Mouse (Mus musculus): ENCODE data around the gene Tbx4.

The Tbx4 gene

DNA sequence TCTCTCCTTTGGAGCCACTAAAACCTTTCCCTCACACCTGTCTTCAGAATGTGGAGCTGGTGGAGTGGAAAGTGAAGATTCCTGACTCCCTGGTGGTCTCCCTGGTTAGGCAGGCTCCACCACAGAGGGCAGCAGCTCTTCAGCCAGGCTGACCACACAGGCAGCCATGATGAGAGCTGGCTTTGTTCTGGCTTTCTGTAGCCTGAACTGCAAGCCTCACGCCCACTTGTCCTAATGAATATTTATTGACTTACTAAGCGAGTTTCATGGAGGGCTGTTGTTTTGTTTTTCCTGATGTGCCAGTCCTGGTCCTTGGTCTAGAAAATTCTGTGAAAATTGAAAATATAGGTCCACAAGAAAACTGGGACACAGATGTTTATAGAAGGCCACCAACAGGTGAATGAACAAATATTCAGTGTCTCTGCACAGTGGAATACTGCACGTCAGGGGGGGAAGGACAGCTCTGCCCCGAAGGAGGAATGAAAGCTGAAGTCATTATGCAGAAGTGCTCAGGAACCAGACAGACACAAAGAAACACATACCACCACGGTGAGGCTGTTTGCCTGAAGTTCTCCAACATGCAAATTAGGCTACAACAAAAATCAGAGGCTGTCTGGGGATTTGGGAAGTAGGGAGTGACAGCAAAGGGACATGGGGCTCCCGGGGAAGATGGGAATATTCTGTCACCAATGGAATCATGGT is 28.1 kb upstream of the Tbx4 start:
- no peak for DNase-seq

DNA sequence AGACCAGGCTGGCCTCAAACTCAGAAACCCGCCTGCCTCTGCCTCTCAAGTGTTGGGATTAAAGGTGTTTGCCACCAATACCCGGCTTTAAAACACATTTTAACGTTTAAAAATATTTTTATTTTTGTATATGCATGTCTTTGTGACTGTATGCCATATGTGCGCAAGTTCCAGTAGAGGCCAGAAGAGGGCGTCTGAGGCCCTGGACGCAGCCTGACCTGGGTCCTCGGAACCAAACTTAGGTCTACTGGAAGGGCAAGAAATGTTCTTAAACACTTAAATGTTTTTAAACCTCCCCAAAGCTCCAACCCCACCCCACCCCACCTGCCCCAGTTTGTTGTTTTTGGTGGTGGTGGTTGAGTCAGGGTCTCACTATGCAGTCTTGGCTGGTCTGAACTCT is 21.9 kb upstream of the Tbx4 start:
- no peak for DNase-seq

DNA sequence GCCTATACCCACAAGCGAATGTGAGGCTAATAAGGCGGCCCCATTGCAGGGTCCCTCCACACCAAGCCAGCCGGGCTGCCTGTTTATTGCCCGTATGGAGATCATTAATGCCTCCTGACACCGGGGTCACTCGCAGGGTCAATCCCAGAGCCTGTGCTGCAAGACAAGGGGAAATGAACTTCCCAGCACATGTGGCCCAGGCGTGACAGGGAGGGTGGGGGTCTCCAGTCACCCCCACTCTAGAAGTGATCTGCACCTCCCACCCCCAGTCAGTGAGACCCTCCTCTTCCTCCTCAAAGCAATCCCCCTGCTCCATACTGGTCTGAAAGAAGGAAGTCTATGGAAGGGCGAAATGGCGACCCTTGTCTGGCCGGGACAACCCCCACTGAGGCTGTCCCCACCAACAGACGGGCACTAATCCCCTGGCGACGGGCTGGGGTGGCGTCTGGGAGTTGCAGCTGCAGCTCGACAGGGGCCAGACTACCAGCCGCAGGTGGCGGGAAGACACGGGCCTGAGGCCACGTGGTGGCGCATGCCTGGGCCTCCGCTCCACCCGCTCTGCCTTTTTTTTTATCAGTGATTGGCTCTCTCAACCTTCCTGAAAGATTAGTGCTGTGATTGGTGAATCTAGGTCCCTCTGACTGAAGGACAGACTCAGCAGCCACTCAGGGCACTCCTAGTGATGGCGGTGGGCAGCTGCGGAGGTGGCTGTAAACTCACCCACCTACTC is 10.0 kb upstream of the Tbx4 start:
- DNase-seq = no peak

DNA sequence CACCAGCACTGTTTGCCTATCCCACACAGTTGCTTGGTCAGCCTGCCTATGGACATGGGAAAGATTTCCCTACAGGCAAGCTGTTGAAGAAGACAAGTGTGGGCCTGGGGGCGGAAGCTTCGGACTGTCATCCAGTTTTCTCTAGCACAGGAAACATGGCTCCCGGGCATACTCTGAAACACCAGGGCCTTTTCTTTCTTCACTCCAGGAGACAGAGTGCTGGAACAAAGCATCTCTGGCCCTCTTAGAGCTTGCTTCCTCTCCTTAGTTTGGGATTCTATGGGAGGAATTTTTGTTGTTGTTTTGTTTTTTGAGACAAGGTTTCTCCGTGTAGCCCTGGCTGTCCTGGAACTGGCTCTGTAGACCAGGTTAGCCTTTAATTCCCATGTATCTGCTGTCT is 1.7 kb upstream of the Tbx4 start:
- no peak for DNase-seq

DNA sequence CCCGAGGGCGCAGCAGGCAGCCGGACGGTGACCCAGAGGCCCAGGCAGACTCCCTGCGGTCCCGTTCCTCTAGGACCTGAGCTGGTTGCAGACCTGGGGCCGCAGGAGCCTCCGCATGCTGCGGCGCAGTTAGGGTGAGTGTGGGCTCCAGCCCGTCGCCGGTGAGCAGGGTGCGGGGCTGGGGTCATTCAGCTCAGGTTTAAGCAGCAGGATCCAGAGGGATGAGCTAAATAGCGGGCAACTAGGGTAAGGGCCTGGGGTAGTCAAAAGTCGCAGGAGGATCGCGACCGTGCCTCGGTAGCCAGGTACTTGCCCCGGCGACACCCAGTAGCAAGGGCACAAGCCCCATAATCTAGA is 185 bp downstream of the Tbx4 start:
- DNase-seq = no peak

DNA sequence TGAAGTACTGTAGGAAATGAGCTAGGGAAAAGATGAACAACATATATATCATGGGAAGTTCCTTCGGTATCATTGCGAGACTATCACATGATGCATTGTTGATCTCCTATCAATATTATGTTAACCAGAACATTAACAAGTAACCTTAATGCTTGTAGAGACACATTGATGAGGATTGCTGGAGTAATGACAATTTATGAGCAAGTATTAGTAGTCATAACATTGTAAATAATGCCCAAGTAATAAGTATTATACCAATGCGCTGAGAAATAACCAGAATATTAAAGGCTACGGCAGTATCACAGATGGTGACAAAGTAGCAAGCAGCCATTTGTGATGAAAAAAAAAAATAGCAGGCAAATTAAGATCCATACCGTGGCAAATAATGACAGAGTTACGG is 1.1 kb downstream of the Tbx4 start:
- DNase-seq = no peak

DNA sequence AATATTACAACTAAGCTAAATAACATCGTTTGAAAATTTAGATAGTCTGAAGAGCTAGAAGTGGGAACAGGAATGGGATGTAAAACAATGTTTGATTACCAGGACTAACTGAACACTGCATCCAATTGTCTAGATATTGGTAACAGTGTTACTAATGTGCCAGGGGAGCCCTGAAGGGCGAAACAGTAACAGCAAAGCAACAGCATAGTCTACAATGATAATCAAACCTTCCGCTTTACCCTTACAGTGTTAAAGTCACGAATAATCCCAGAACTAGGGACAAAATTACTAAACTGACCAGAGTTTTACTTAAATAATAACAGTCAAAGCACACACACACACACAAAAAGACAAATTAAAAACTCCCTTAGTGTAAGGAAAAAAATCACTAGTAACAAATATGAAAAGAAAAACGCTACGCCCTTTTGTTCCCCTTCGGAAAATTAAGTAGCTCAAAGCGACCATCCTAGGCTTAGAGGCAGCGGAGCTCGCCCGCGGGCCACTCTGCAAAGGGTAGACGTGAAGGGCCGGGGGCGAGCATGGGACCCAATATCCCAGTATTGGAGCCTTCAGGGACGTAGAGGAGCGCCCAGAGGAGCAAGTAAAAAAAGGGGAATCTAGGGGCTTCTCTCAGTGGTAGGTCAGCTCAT is 1.7 kb downstream of the Tbx4 start:
- no peak for DNase-seq

DNA sequence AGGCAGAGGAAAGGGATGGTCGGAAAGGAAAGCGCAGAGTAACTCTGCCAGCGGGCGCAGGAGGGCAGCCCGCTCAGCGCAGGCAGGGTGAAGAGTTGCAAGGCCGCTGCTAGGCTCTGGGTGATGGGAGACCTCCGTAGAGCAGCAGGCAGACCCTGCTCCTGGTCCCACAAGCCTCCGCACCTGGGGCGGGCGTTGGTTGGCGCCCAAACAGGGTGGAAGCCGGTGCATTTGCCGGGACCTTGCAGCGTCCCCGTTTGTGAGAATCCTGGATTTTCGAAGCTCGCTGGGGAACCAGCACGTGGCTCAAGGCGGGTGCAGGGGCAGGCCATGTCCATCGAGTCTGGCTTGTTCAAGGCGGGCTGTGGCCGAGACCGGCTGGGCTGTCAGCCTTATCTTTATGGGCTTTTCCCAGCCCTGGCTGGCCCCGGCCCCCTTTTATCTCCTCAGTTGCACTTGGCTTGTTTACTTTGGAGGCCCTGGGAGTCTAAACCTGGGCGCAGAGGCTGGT is 2.3 kb downstream of the Tbx4 start:
- no peak for DNase-seq

DNA sequence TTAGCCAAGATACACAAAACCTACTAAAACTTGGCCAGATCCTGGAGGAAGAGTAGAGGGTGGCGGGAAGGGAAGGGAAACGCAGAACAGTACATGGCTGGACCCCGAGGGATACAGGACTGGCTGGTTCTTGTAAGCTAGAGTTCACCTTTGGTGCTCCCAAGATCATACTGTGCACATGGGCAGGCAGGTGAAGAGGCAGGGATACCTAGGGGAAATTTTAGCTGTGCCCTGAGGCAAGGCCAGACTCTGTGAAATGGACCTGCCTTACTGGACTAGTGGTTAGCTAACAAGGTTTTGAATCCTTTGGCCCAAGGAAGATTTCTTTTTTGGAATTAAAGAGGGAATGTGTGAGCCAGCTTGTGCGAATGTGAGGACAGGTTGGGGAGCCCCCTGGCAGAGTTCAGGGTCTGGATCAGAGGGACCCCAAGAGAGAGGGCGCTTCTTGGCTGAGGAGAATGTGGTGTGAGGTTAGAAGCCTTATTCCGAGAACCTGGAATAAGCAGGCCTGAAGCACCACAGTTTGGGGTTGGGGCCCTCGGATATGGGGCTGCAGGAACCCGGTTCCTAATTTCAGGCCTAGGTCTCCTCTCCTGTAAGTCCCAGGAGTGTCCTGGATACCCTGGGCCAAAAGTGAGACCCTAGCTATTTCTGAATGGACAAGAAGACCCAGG is 3.0 kb downstream of the Tbx4 start:
- no peak for DNase-seq

DNA sequence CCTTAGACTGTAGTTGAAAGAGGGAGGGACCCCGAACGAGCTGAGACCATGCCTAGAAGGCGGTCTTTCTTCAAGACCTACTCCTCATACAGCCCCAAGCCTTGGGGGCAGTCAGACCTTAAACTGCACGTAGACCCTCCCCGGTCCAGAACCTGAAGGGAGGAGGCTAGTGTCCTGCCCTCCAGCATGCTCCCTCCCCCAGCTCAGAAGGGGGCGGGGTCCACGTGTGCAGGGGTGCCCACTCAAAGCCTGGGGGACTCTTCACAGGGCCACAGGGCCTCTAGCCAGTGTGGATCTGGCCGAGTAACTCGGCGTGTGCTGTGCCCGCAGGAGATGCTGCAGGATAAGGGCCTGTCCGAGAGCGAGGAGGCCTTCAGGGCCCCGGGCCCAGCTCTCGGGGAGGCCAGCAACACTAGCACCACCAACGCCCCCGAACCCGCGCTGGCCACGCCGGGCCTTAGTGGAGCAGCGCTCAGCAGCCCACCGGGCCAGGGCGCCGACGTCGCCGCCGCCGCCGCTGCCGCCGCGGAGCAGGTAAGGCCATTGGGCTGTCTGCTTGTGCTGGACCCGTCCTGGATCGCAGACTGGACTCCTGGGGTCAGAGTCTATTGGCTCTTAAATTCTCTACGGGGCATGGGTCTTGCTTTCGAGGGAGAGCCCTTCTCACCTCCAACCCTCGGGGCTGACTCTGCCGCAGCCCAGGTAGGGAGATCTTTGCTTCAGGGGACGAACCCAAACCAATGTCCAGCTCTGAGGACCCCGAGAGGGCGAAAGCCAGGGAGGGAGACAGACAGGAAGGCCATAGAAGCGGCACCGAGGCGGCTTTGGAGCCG is 3.7 kb downstream of the Tbx4 start:
- DNase-seq = no peak

DNA sequence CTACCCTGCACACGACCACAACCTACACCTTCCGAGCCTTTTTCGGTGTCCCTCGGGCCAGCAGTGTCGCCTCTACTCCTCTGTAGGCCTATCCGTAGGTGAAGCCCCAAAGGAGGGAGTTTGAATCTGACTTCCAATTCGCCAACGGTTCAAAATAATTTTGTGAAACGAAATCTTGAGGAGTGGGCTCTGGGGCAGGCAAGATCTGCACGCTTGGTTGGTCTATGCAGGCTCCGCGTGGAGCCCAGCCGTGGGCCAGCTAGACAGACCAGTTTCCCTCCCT is 4.3 kb downstream of the Tbx4 start:
- no peak for DNase-seq

DNA sequence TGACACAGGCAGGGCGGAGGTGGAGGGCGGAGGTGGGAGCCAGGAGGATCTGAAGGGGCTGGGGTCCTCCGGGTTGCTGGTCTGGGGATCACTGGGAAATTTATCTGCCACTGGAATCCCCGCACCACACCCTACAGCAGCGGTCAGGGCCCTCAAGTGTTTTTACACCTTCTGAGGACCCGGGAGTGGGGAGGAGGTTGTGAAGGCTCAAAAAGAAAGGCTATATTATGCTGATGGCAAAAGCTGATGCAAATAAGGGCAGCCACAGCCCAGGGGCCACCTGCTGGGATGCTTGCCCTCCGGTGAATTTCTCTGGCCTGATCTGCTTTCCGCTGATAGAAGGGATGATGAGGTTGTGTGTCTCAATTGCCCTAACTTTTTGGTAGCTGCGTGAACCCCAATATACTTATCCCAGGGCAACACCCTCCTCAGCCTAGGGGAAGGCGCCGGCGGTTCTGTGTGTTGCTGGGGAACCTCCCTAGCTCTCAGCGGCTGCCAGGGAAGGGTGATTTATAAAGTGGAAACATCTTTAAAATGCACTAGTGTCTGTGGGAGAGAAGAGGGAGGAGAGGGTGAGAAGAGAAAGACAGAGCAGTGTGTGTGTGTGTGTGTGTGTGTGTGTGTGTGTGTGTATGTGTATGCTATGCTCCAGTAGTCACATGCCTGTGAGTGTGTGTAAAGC is 4.9 kb downstream of the Tbx4 start:
- DNase-seq = no peak

DNA sequence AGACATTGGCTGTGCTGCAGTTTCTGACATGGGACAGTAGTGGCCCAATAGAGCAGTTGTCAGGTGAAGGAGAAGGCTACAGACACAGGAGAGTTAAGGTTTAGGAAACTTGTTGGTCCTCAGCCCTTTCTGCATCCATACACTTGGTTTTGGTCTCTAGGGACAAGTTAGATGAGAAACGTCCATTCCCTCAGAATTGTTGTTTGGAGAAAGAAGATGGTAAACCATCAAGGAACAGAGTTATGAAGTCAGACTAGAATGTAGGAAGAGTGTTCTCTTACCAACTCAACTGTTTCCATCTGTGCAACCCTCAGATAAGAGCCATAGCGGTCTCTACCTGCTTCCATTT is 5.4 kb downstream of the Tbx4 start:
- DNase-seq = no peak

DNA sequence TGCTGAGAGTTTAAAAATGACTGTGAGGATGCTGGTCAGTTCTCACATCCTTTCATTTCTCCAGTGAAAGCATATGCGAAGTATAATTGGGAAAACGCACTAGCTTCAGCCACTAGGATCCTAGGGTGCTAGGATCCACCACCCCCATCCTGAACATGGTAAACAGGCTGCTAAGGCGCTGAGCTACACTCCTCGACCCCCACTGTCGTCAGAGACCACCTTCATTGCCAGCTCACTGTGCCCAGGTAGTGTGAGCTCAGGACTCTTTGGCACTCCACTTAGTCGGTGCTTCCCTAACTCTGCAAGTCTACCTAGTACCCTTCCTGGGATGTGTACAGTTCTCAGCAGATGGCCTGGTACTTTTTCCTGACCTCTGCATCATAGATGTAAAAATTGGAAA is 6.5 kb downstream of the Tbx4 start:
- DNase-seq = no peak

DNA sequence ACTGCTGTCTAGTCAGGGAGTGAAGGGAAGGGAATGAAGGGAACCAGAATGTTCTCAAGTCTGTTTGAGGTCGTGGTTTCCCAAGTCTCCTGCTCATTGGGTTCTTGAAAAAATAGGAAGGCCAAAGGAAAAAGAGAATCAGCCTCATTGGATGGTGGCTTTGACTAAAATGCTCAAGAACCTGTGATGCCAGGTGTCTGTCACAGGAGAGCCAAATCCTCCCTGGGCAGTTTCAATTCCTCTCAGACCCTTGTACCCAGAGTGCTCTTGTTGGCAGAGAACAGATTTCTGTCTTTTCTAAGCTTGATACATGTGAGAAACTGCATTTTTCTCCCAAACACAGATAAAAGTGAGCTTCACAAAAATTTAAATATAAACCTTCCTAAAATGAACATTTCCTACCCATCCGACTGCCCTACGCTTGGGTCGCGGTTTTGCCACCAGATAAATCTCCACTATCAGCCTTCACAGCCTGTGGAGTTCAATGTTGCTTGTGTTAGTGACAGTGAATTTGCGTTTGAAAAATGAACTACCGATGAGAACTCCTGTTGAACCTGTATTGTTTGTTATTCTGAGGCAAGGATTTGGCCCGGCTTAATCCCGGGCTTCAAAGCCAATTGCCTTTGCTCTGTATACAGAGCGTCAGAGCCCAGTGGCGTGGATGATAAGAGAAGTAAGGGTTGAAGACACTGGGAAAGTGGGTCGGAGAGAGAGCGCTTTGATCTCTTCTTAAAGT is 7.3 kb downstream of the Tbx4 start:
- no peak for DNase-seq

DNA sequence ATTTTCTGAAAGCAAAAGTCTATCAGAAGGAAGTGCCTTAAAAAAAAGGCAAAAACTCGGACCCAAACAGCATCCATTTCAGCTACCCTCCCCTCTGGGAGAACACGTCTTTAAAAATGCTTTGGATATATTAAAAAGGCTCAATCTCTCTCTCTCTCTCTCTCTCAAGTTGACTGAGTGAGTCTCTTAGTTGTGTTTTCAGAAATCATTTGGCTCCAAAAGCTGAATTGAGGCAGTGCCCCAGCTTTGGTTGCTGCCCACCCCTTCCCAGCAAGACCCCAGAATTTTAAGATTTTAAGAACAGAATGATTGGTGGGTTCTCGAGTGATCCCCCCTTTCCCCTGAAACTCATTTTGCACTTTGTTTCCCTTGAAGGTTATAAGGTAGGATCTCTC is 7.9 kb downstream of the Tbx4 start:
- no peak for DNase-seq

DNA sequence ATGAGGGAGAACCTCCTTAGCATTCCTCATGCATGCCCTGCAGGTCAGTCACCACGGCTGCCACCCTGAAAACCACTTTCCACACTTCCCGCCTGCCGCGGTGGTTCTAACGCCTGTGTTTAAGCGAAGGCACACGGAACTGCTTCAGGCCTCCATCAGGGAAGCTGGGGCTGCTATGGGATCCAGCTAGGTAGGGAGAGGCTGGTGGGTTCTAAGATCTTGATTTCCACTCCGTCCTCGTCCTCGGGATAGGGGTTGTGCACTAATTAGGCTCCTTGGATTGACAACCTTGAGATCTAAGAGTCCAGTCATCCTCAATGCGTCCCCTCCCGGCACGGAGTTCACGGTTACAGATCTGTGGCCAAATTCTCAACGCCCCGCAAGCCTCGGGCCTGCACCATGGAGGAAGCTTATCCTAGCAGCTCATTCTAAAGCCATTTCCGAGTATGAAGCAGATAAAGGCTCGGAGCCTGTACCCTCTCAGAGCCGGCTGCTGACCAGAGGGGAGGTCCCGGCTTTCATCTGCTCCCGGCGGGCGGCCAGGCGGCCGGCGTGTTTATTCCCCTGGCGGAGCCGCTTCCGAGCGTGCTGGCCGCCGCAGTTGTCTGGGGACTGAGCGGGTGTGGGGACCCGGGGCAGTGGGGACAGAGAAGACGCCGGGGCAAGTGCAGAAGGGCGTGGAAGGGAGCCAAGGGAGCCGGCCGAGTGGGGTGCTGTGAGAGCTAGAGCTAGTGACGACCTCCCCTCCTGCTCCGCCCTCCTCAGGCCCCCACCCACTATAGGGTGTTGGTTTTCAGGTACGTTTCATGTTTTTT is 8.7 kb downstream of the Tbx4 start:
- no peak for DNase-seq

DNA sequence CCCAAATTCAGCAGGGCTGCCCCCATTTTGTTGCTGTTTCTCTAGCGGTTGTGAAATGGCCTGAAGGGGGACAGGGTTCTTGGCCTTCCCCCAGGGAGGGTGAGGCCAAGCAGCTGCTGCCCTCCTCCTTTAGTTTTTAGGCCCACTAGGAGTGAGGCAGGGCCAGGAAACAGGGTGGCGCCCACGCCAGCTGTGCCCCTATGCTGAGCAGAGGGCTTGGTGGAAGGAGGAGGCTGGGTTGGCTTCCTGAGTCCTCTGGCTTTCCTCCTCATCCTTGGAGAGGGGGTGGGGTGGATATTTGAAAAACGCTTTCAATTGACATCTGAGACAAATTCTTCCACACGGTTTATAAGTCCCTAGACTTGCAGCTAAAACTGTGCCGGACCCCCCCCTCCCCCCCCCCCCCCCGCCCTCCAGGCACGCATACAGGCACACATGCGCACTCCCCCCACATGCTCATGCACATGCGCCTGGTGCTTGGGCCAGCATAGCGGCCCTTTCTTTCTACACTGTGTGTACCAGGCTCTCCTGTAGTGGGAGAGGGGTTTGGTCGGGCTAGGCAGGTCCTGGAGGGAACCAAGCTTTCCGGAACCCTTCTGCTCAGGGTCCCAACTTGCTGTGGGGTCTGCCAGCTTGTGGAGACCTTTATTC is 10.2 kb downstream of the Tbx4 start:
- no peak for DNase-seq

DNA sequence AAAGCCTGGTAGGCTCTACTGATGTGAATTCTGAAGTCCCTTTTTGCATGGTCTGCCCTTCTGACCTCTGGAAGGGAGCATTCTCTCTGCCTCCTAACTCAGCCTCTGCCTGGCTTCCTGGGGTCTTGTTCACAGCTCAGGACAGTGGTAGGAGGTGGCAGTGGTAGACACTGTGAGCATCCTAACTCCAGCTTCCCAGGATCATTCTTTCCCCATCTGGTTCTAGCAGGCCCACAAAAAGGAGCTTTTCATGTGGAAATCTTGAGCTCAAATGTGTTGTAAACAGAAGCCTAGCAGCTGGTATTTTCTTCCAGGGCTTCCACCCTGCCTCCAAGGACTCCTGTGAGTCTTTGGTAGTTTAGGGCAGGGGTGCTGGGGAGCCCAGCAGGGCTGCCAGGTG is 14.1 kb downstream of the Tbx4 start:
- DNase-seq = no peak

DNA sequence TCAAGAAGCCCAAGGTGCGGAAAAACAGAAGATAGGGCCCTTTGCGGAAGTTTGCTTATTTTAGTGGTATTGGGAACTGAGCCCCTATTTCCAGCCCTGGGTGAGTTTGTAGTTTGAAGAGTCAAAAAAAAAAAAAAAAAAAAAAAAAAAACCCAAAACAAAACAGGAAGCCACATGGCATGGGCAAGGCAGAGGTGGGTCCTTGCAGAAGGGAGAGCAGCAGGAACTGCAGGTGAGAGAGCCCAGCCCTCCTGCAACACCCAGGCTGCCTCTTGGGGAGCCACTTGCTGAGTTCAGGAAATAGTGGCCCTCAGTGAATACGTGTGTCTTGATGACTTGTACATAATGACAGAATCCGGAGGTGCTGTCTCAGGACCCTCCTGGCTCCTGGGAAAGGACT is 23.3 kb downstream of the Tbx4 start:
- DNase-seq = no peak
